Comparison of ENCODE assay signal across 28 mouse cellular contexts in the genomic region with DNA sequence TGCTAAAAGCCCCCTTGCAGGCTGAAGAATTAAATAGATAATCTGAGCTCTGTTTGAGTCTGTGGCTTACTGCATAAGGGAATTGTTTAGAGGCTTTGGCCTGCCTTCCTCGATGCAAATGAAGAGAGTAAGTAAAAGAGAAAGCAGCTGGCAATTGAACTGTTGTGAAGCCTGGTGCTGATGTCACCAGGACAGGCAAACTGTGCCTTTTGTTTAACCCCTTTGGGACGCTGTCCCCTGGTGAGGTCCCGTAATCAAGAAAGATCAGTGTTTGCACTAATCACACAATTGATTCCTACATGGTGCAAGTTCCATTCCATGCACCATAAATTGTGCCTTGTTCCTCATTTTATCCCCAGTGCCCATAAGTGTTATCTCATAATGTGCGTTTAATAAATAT.
DNase-seq lines count a peak whose midpoint lies in the region; ATAC-seq and TF ChIP-seq lines count a peak whose summit lies in the region.
"Had no signal": no experiment of that assay in that cellular context is flagged by ENCODE, and none has a peak within 500 bp of the region (broad histone marks: within the 10 kb centered on the region; RNA-seq: fewer than 3 reads in every experiment).

No protein-coding gene starts in this region.

- no peak overlapping the region for H3K4me3 ChIP-seq in forebrain, embryonic 12.5 days (replicated peaks)
- no peak overlapping the region for H3K4me3 ChIP-seq in forebrain, postnatal 0 days (ENCODE audit: low read depth, low read length)
- H3K4me3 ChIP-seq in hindbrain, embryonic 12.5 days, result no peak overlapping the region
- no peak overlapping the region for H3K4me3 ChIP-seq in hindbrain, postnatal 0 days (ENCODE audit: low read length)
- no peak overlapping the region for H3K4me3 ChIP-seq in midbrain, embryonic 13.5 days (replicated peaks)
- H3K4me3 ChIP-seq in left cerebral cortex, adult 2 months, result no peak overlapping the region
- H3K4me3 ChIP-seq: embryonic facial prominence, embryonic 15.5 days; hindbrain, embryonic 15.5 days; limb, embryonic 13.5 days; liver, embryonic 12.5 days; stomach, embryonic 15.5 days had no signal

- 0 out of 2 replicates have a peak overlapping the region, but pooled peaks have one; percentile 31 for H3K27ac ChIP-seq in forebrain, embryonic 12.5 days
- no peak overlapping the region for H3K27ac ChIP-seq in forebrain, postnatal 0 days (ENCODE audit: low read depth, low read length)
- H3K27ac ChIP-seq in hindbrain, embryonic 12.5 days, result no peak overlapping the region
- H3K27ac ChIP-seq in hindbrain, postnatal 0 days, result no peak overlapping the region
- H3K27ac ChIP-seq in midbrain, embryonic 13.5 days, result 0 out of 2 replicates have a peak overlapping the region, but pooled peaks have one; percentile 12
- no peak overlapping the region; the same call in 1 of the 2 replicates for H3K27ac ChIP-seq in left cerebral cortex, adult 2 months
- H3K27ac ChIP-seq: embryonic facial prominence, embryonic 15.5 days; hindbrain, embryonic 15.5 days; limb, embryonic 13.5 days; liver, embryonic 12.5 days; stomach, embryonic 15.5 days had no signal

- H3K36me3 ChIP-seq in forebrain, embryonic 12.5 days (replicated peaks), result no peaks in the 10 kb centered on the region
- H3K36me3 ChIP-seq in forebrain, postnatal 0 days (ENCODE audit: insufficient read depth), result no peaks in the 10 kb centered on the region
- H3K36me3 ChIP-seq in hindbrain, embryonic 12.5 days, result no peaks in the 10 kb centered on the region
- no peaks in the 10 kb centered on the region for H3K36me3 ChIP-seq in hindbrain, postnatal 0 days (ENCODE audit: insufficient read depth, low read length)
- H3K36me3 ChIP-seq in midbrain, embryonic 13.5 days, result no peaks in the 10 kb centered on the region
- H3K36me3 ChIP-seq: embryonic facial prominence, embryonic 15.5 days; hindbrain, embryonic 15.5 days; limb, embryonic 13.5 days; liver, embryonic 12.5 days; stomach, embryonic 15.5 days had no signal

- WGBS in forebrain, embryonic 12.5 days, result 20% methylated on average over 4 of the region's 4 CpGs
- 19% methylated on average over 4 of the region's 4 CpGs for WGBS in forebrain, postnatal 0 days
- WGBS in hindbrain, embryonic 12.5 days, result 26% methylated on average over 4 of the region's 4 CpGs
- WGBS in hindbrain, postnatal 0 days, result 28% methylated on average over 4 of the region's 4 CpGs
- 16% methylated on average over 4 of the region's 4 CpGs for WGBS in midbrain, embryonic 13.5 days

- intact Hi-C loops in left cerebral cortex, adult 2 months (cut with DNase I), result loop anchor here (10.0 kb wide), 2 partner anchors 665 to 1195 kb away; no protein-coding TSS in a partner anchor

- no peak for TF ChIP-seq CTCF in forebrain, postnatal 0 days (IDR thresholded peaks at IDR 0.05; ENCODE audit: low read depth)
- TF ChIP-seq CTCF in hindbrain, postnatal 0 days (IDR thresholded peaks at IDR 0.05; ENCODE audit: low read depth), result no peak
- TF ChIP-seq CTCF in brain, embryonic 14.5 days (IDR thresholded peaks at IDR 0.05; ENCODE audit: borderline replicate concordance, extremely low read depth, insufficient read depth, insufficient read length), result no peak
- no peak for TF ChIP-seq CTCF in left cerebral cortex, adult 2 months (IDR thresholded peaks at IDR 0.05)

- no peak overlapping the region for H3K9ac ChIP-seq in forebrain, embryonic 12.5 days
- no peak overlapping the region for H3K9ac ChIP-seq in forebrain, postnatal 0 days
- H3K9ac ChIP-seq in hindbrain, embryonic 12.5 days, result no peak overlapping the region
- H3K9ac ChIP-seq in hindbrain, postnatal 0 days (replicated peaks; ENCODE audit: low read length), result no peak overlapping the region
- H3K9ac ChIP-seq in midbrain, embryonic 13.5 days (replicated peaks), result no peak overlapping the region
- H3K9ac ChIP-seq: embryonic facial prominence, embryonic 15.5 days; hindbrain, embryonic 15.5 days; limb, embryonic 13.5 days; liver, embryonic 12.5 days; stomach, embryonic 15.5 days had no signal

- TF ChIP-seq POLR2A in brain, embryonic 14.5 days (IDR thresholded peaks at IDR 0.05; ENCODE audit: borderline replicate concordance, extremely low read depth, insufficient read depth, insufficient read length, poor library complexity, severe bottlenecking), result no peak

- H3K9me3 ChIP-seq in forebrain, embryonic 12.5 days, result no peaks in the 10 kb centered on the region
- no peaks in the 10 kb centered on the region for H3K9me3 ChIP-seq in forebrain, postnatal 0 days (ENCODE audit: low read length)
- H3K9me3 ChIP-seq in hindbrain, embryonic 12.5 days (replicated peaks), result no peaks in the 10 kb centered on the region
- H3K9me3 ChIP-seq in hindbrain, postnatal 0 days (ENCODE audit: low read length), result no peaks in the 10 kb centered on the region
- no peaks in the 10 kb centered on the region for H3K9me3 ChIP-seq in midbrain, embryonic 13.5 days
- H3K9me3 ChIP-seq: embryonic facial prominence, embryonic 15.5 days; hindbrain, embryonic 15.5 days; limb, embryonic 13.5 days; liver, embryonic 12.5 days; stomach, embryonic 15.5 days had no signal

- H3K4me1 ChIP-seq in forebrain, embryonic 12.5 days, result peaks cover 34% of the 10 kb centered on the region
- peaks cover 11% of the 10 kb centered on the region; the same call in 1 of the 2 replicates for H3K4me1 ChIP-seq in forebrain, postnatal 0 days (ENCODE audit: insufficient read depth)
- peaks cover 23% of the 10 kb centered on the region for H3K4me1 ChIP-seq in hindbrain, embryonic 12.5 days
- peaks cover 8% of the 10 kb centered on the region; the same call in 1 of the 2 replicates for H3K4me1 ChIP-seq in hindbrain, postnatal 0 days (ENCODE audit: insufficient read depth, low read length)
- H3K4me1 ChIP-seq in midbrain, embryonic 13.5 days (replicated peaks), result peaks cover 33% of the 10 kb centered on the region
- H3K4me1 ChIP-seq: embryonic facial prominence, embryonic 15.5 days; limb, embryonic 13.5 days; liver, embryonic 12.5 days; stomach, embryonic 15.5 days had no signal

- no peaks in the 10 kb centered on the region for H3K27me3 ChIP-seq in forebrain, embryonic 12.5 days
- no peaks in the 10 kb centered on the region for H3K27me3 ChIP-seq in forebrain, postnatal 0 days (ENCODE audit: insufficient read depth, low read length)
- H3K27me3 ChIP-seq in hindbrain, embryonic 12.5 days, result 0 out of 2 replicates have a peak, but pooled peaks cover 3% of the 10 kb centered on the region
- H3K27me3 ChIP-seq in hindbrain, postnatal 0 days (ENCODE audit: insufficient read depth, low read length), result no peaks in the 10 kb centered on the region
- no peaks in the 10 kb centered on the region for H3K27me3 ChIP-seq in midbrain, embryonic 13.5 days
- H3K27me3 ChIP-seq: embryonic facial prominence, embryonic 15.5 days; limb, embryonic 13.5 days; liver, embryonic 12.5 days; stomach, embryonic 15.5 days had no signal

- H3K4me2 ChIP-seq in forebrain, embryonic 12.5 days, result no peak overlapping the region
- H3K4me2 ChIP-seq in forebrain, postnatal 0 days (ENCODE audit: low read depth), result no peak overlapping the region
- H3K4me2 ChIP-seq in hindbrain, embryonic 12.5 days (replicated peaks), result no peak overlapping the region
- no peak overlapping the region for H3K4me2 ChIP-seq in hindbrain, postnatal 0 days (ENCODE audit: low read depth, low read length)
- no peak overlapping the region for H3K4me2 ChIP-seq in midbrain, embryonic 13.5 days (replicated peaks)
- H3K4me2 ChIP-seq: embryonic facial prominence, embryonic 15.5 days; heart, embryonic 11.5 days; hindbrain, embryonic 15.5 days; limb, embryonic 13.5 days; liver, embryonic 12.5 days; stomach, embryonic 15.5 days had no signal

- peak; percentile 33; the same call in 1 of the 2 replicates for ATAC-seq in forebrain, embryonic 12.5 days (ENCODE audit: low FRiP score)
- ATAC-seq in forebrain, postnatal 0 days, result no peak
- peak; percentile 66; the same call in 1 of the 2 replicates for ATAC-seq in hindbrain, embryonic 12.5 days (ENCODE audit: low FRiP score)
- no peak for ATAC-seq in hindbrain, postnatal 0 days
- peak; percentile 43 for ATAC-seq in midbrain, embryonic 13.5 days
- ATAC-seq: CD4-positive, CD25-positive, alpha-beta regulatory T cell, adult 4 months; intestine, embryonic 16.5 days; liver, embryonic 12.5 days had no signal

- no peak for DNase-seq in forebrain, postnatal 0 days
- DNase-seq in hindbrain, postnatal 0 days (ENCODE audit: low spot score), result no peak
- DNase-seq in brain, embryonic 14.5 days (ENCODE audit: low read depth), result peak; percentile 69
- no peak for DNase-seq in left cerebral cortex, adult 2 months (ENCODE audit: extremely low spot score in 1 of 2, low spot score in 2 of 2)
- DNase-seq: adrenal gland, postnatal 14 days; cerebellum, adult 8-10 months; cerebellum, postnatal 36 days; gastrocnemius, postnatal 10 days; heart, postnatal 10 days; kidney, adult 9 months; kidney, postnatal 14 days; layer of hippocampus, postnatal 36 days; lung, adult 18-20 months; lung, postnatal 10 days; right cerebral cortex, adult 18-20 months; right cerebral cortex, postnatal 4 days; thymus, adult 18-20 months had no signal

Comparison
In these comparisons a context has a peak if more than half of its experiments do, and no peak if none do; other contexts are left out.
1. ATAC-seq: peak in forebrain, embryonic 12.5 days (single experiment), hindbrain, embryonic 12.5 days (single experiment) and midbrain, embryonic 13.5 days (single experiment); none in forebrain, postnatal 0 days (single experiment) and hindbrain, postnatal 0 days (single experiment).
2. H3K27ac ChIP-seq: peak in forebrain, embryonic 12.5 days (single experiment) and midbrain, embryonic 13.5 days (single experiment); none in forebrain, postnatal 0 days (single experiment), hindbrain, embryonic 12.5 days (single experiment), hindbrain, postnatal 0 days (single experiment) and left cerebral cortex, adult 2 months (single experiment).